Mouse (Mus musculus): Measurements from ENCODE around the gene Rhbdd1.

The Rhbdd1 gene

GRCm38 (mm10) chr1:82291930-82292712, 24.1 kb upstream of the Rhbdd1 start:
- no peak for DNase-seq (ENCODE audit: low read depth, low spot score)

- DNase-seq (ENCODE audit: low read depth, low spot score) = no peak
Measured at GRCm38 (mm10) chr1:82292771-82293170, 23.5 kb upstream of the Rhbdd1 start.

GRCm38 (mm10) chr1:82294102-82294501, 22.1 kb upstream of the Rhbdd1 start:
- DNase-seq (ENCODE audit: low read depth, low spot score) = no peak

- no peak for DNase-seq (ENCODE audit: low read depth, low spot score)
Measured at GRCm38 (mm10) chr1:82298586-82298985, 17.7 kb upstream of the Rhbdd1 start.

GRCm38 (mm10) chr1:82304483-82304882, 11.8 kb upstream of the Rhbdd1 start:
- DNase-seq (ENCODE audit: low read depth, low spot score) = no peak

- DNase-seq (ENCODE audit: low read depth, low spot score) = no peak
Measured at GRCm38 (mm10) chr1:82316746-82317126, 484 bp downstream of the Rhbdd1 start.

- no peak for DNase-seq (ENCODE audit: low read depth, low spot score)
Measured at GRCm38 (mm10) chr1:82320456-82320855, 4.2 kb downstream of the Rhbdd1 start.

GRCm38 (mm10) chr1:82320864-82321263, 4.6 kb downstream of the Rhbdd1 start:
- DNase-seq (ENCODE audit: low read depth, low spot score) = no peak

- no peak for DNase-seq (ENCODE audit: low read depth, low spot score)
Measured at GRCm38 (mm10) chr1:82321441-82321840, 5.2 kb downstream of the Rhbdd1 start.

GRCm38 (mm10) chr1:82324131-82324785, 8.0 kb downstream of the Rhbdd1 start:
- no peak for DNase-seq (ENCODE audit: low read depth, low spot score)

- no peak for DNase-seq (ENCODE audit: low read depth, low spot score)
Measured at GRCm38 (mm10) chr1:82326120-82326519, 9.9 kb downstream of the Rhbdd1 start.

GRCm38 (mm10) chr1:82328033-82328775, 12.0 kb downstream of the Rhbdd1 start:
- DNase-seq (ENCODE audit: low read depth, low spot score) = no peak

- DNase-seq (ENCODE audit: low read depth, low spot score) = no peak
Measured at GRCm38 (mm10) chr1:82329237-82329953, 13.1 kb downstream of the Rhbdd1 start.

- no peak for DNase-seq (ENCODE audit: low read depth, low spot score)
Measured at GRCm38 (mm10) chr1:82329954-82330247, 13.6 kb downstream of the Rhbdd1 start.

- no peak for DNase-seq (ENCODE audit: low read depth, low spot score)
Measured at GRCm38 (mm10) chr1:82334506-82334905, 18.3 kb downstream of the Rhbdd1 start.

- DNase-seq (ENCODE audit: low read depth, low spot score) = no peak
Measured at GRCm38 (mm10) chr1:82353089-82353488, 36.8 kb downstream of the Rhbdd1 start.

- DNase-seq (ENCODE audit: low read depth, low spot score) = no peak
Measured at GRCm38 (mm10) chr1:82353755-82354154, 37.5 kb downstream of the Rhbdd1 start.

GRCm38 (mm10) chr1:82358871-82359647, 42.8 kb downstream of the Rhbdd1 start:
- no peak for DNase-seq (ENCODE audit: low read depth, low spot score)

GRCm38 (mm10) chr1:82359648-82360026, 43.4 kb downstream of the Rhbdd1 start:
- DNase-seq (ENCODE audit: low read depth, low spot score) = no peak

- no peak for DNase-seq (ENCODE audit: low read depth, low spot score)
Measured at GRCm38 (mm10) chr1:82361240-82361639, 45.0 kb downstream of the Rhbdd1 start.

- no peak for DNase-seq (ENCODE audit: low read depth, low spot score)
Measured at GRCm38 (mm10) chr1:82362165-82362564, 45.9 kb downstream of the Rhbdd1 start.

All from WW6 (cell line).